Mouse (Mus musculus): Measurements from ENCODE around the gene Cnbd2. TPM values are rescaled to one million over a fixed set of nuclear protein-coding genes. Genes with fewer than 3 reads are reported as not detected.
A peak's percentile ranks its signal among the peaks of the same experiment; 100 is the strongest.

Gene Cnbd2
- polyA plus RNA-seq, 1 experiment from 2014 or later = 3.4 TPM

- Histone ChIP-seq H3K9ac (replicated peaks; ENCODE audit: low read length) (no peak overlapping the region), H3K4me3 (ENCODE audit: low read depth, low read length) (no peak overlapping the region), H3K27ac (replicated peaks; ENCODE audit: low read depth, low read length) (no peak overlapping the region), H3K4me2 (ENCODE audit: low read depth, low read length) (no peak overlapping the region), H3K36me3 (replicated peaks; ENCODE audit: control insufficient read depth, insufficient read depth, low read depth, low read length) (no peaks in the 10 kb centered on the region), H3K4me1 (ENCODE audit: control insufficient read depth, insufficient read depth, low read length) (no peaks in the 10 kb centered on the region), H3K27me3 (ENCODE audit: control insufficient read depth, insufficient read depth, low read length) (no peaks in the 10 kb centered on the region), H3K9me3 (replicated peaks; ENCODE audit: control insufficient read depth, low read length) (no peaks in the 10 kb centered on the region)
- WGBS = 93% methylated on average over 4 of the region's 4 CpGs
- DNase-seq (ENCODE audit: low spot score) (no peak), ATAC-seq (replicated peaks; ENCODE audit: insufficient number of reproducible peaks, low FRiP score, low TSS enrichment, low read depth) (no peak)
Measured at GRCm38 (mm10) chr2:156394282-156394681, 82.2 kb downstream of the Cnbd2 start.

- Histone ChIP-seq H3K36me3 (replicated peaks; ENCODE audit: control insufficient read depth, insufficient read depth, low read depth, low read length) (no peaks in the 10 kb centered on the region), H3K4me2 (ENCODE audit: low read depth, low read length) (no peak overlapping the region), H3K9ac (replicated peaks; ENCODE audit: low read length) (no peak overlapping the region), H3K4me3 (ENCODE audit: low read depth, low read length) (no peak overlapping the region), H3K27me3 (ENCODE audit: control insufficient read depth, insufficient read depth, low read length) (no peaks in the 10 kb centered on the region), H3K27ac (replicated peaks; ENCODE audit: low read depth, low read length) (no peak overlapping the region), H3K9me3 (replicated peaks; ENCODE audit: control insufficient read depth, low read length) (no peaks in the 10 kb centered on the region), H3K4me1 (ENCODE audit: control insufficient read depth, insufficient read depth, low read length) (no peaks in the 10 kb centered on the region)
- no peak for ATAC-seq (replicated peaks; ENCODE audit: insufficient number of reproducible peaks, low FRiP score, low TSS enrichment, low read depth)
- WGBS = 92% methylated on average over 2 of the region's 2 CpGs
- no peak for DNase-seq (ENCODE audit: low spot score)
Measured at GRCm38 (mm10) chr2:156396096-156396495, 84.0 kb downstream of the Cnbd2 start.

- H3K27ac ChIP-seq (replicated peaks; ENCODE audit: low read depth, low read length) = no peak overlapping the region
- H3K4me3 ChIP-seq (ENCODE audit: low read depth, low read length) = no peak overlapping the region
- H3K4me1 ChIP-seq (ENCODE audit: control insufficient read depth, insufficient read depth, low read length) = no peaks in the 10 kb centered on the region
- DNase-seq (ENCODE audit: low spot score) (no peak), ATAC-seq (replicated peaks; ENCODE audit: insufficient number of reproducible peaks, low FRiP score, low TSS enrichment, low read depth) (no peak)
- no peaks in the 10 kb centered on the region for H3K9me3 ChIP-seq (replicated peaks; ENCODE audit: control insufficient read depth, low read length)
- H3K27me3 ChIP-seq (ENCODE audit: control insufficient read depth, insufficient read depth, low read length) = no peaks in the 10 kb centered on the region
- no peak overlapping the region for H3K9ac ChIP-seq (replicated peaks; ENCODE audit: low read length)
- WGBS = 84% methylated on average over 7 of the region's 7 CpGs
- no peak overlapping the region for H3K4me2 ChIP-seq (ENCODE audit: low read depth, low read length)
- H3K36me3 ChIP-seq (replicated peaks; ENCODE audit: control insufficient read depth, insufficient read depth, low read depth, low read length) = no peaks in the 10 kb centered on the region
Measured at GRCm38 (mm10) chr2:156397988-156398387, 85.9 kb downstream of the Cnbd2 start.

GRCm38 (mm10) chr2:156399485-156399884 is 87.4 kb downstream of the Cnbd2 start:
- 64% methylated on average over 1 of the region's 1 CpGs for WGBS
- H3K4me1 ChIP-seq (ENCODE audit: control insufficient read depth, insufficient read depth, low read length) = no peaks in the 10 kb centered on the region
- H3K4me3 ChIP-seq (ENCODE audit: low read depth, low read length) = no peak overlapping the region
- no peaks in the 10 kb centered on the region for H3K9me3 ChIP-seq (replicated peaks; ENCODE audit: control insufficient read depth, low read length)
- no peaks in the 10 kb centered on the region for H3K36me3 ChIP-seq (replicated peaks; ENCODE audit: control insufficient read depth, insufficient read depth, low read depth, low read length)
- no peak for ATAC-seq (replicated peaks; ENCODE audit: insufficient number of reproducible peaks, low FRiP score, low TSS enrichment, low read depth)
- no peak overlapping the region for H3K9ac ChIP-seq (replicated peaks; ENCODE audit: low read length)
- H3K27me3 ChIP-seq (ENCODE audit: control insufficient read depth, insufficient read depth, low read length) = no peaks in the 10 kb centered on the region
- H3K27ac ChIP-seq (replicated peaks; ENCODE audit: low read depth, low read length) = no peak overlapping the region
- DNase-seq (ENCODE audit: low spot score) = no peak
- H3K4me2 ChIP-seq (ENCODE audit: low read depth, low read length) = no peak overlapping the region

- H3K4me1 ChIP-seq (ENCODE audit: control insufficient read depth, insufficient read depth, low read length) = no peaks in the 10 kb centered on the region
- no peak overlapping the region for H3K27ac ChIP-seq (replicated peaks; ENCODE audit: low read depth, low read length)
- 4% methylated on average over 9 of the region's 9 CpGs for WGBS
- no peaks in the 10 kb centered on the region for H3K36me3 ChIP-seq (replicated peaks; ENCODE audit: control insufficient read depth, insufficient read depth, low read depth, low read length)
- ATAC-seq (replicated peaks; ENCODE audit: insufficient number of reproducible peaks, low FRiP score, low TSS enrichment, low read depth) (peak; percentile 74), DNase-seq (ENCODE audit: low spot score) (peak; percentile 82)
- H3K9me3 ChIP-seq (replicated peaks; ENCODE audit: control insufficient read depth, low read length) = no peaks in the 10 kb centered on the region
- no peaks in the 10 kb centered on the region for H3K27me3 ChIP-seq (ENCODE audit: control insufficient read depth, insufficient read depth, low read length)
- no peak overlapping the region for H3K9ac ChIP-seq (replicated peaks; ENCODE audit: low read length)
- no peak overlapping the region for H3K4me3 ChIP-seq (ENCODE audit: low read depth, low read length)
- peak overlapping the region; percentile 14; the same call in 1 of the 2 replicates for H3K4me2 ChIP-seq (ENCODE audit: low read depth, low read length)
Measured at GRCm38 (mm10) chr2:156401331-156401730, 89.2 kb downstream of the Cnbd2 start.

- Histone ChIP-seq H3K4me1 (ENCODE audit: control insufficient read depth, insufficient read depth, low read length) (no peaks in the 10 kb centered on the region), H3K36me3 (replicated peaks; ENCODE audit: control insufficient read depth, insufficient read depth, low read depth, low read length) (no peaks in the 10 kb centered on the region), H3K4me2 (ENCODE audit: low read depth, low read length) (no peak overlapping the region), H3K27ac (replicated peaks; ENCODE audit: low read depth, low read length) (no peak overlapping the region), H3K27me3 (ENCODE audit: control insufficient read depth, insufficient read depth, low read length) (no peaks in the 10 kb centered on the region), H3K9me3 (replicated peaks; ENCODE audit: control insufficient read depth, low read length) (no peaks in the 10 kb centered on the region), H3K9ac (replicated peaks; ENCODE audit: low read length) (no peak overlapping the region), H3K4me3 (ENCODE audit: low read depth, low read length) (no peak overlapping the region)
- ATAC-seq (replicated peaks; ENCODE audit: insufficient number of reproducible peaks, low FRiP score, low TSS enrichment, low read depth) = 0 out of 2 replicates have a peak, but pooled peaks have one; percentile 12
- DNase-seq (ENCODE audit: low spot score) = no peak
- WGBS = 91% methylated on average over 3 of the region's 3 CpGs
Measured at GRCm38 (mm10) chr2:156402036-156402435, 89.9 kb downstream of the Cnbd2 start.

GRCm38 (mm10) chr2:156406987-156407386 is 94.9 kb downstream of the Cnbd2 start:
- peak overlapping the region; percentile 79 for H3K27ac ChIP-seq (replicated peaks; ENCODE audit: low read depth, low read length)
- no peak overlapping the region for H3K4me2 ChIP-seq (ENCODE audit: low read depth, low read length)
- ATAC-seq (replicated peaks; ENCODE audit: insufficient number of reproducible peaks, low FRiP score, low TSS enrichment, low read depth) (peak; percentile 75), DNase-seq (ENCODE audit: low spot score) (peak; percentile 71)
- peak overlapping the region; percentile 51 for H3K9ac ChIP-seq (replicated peaks; ENCODE audit: low read length)
- no peaks in the 10 kb centered on the region for H3K4me1 ChIP-seq (ENCODE audit: control insufficient read depth, insufficient read depth, low read length)
- H3K36me3 ChIP-seq (replicated peaks; ENCODE audit: control insufficient read depth, insufficient read depth, low read depth, low read length) = no peaks in the 10 kb centered on the region
- H3K9me3 ChIP-seq (replicated peaks; ENCODE audit: control insufficient read depth, low read length) = no peaks in the 10 kb centered on the region
- H3K27me3 ChIP-seq (ENCODE audit: control insufficient read depth, insufficient read depth, low read length) = no peaks in the 10 kb centered on the region
- H3K4me3 ChIP-seq (ENCODE audit: low read depth, low read length) = no peak overlapping the region
- WGBS = 5% methylated on average over 3 of the region's 3 CpGs

GRCm38 (mm10) chr2:156408168-156408567 is 96.1 kb downstream of the Cnbd2 start:
- DNase-seq (ENCODE audit: low spot score) = no peak
- no peak for ATAC-seq (replicated peaks; ENCODE audit: insufficient number of reproducible peaks, low FRiP score, low TSS enrichment, low read depth)
- no peaks in the 10 kb centered on the region for H3K27me3 ChIP-seq (ENCODE audit: control insufficient read depth, insufficient read depth, low read length)
- no peaks in the 10 kb centered on the region for H3K9me3 ChIP-seq (replicated peaks; ENCODE audit: control insufficient read depth, low read length)
- no peak overlapping the region for H3K9ac ChIP-seq (replicated peaks; ENCODE audit: low read length)
- no peak overlapping the region for H3K4me3 ChIP-seq (ENCODE audit: low read depth, low read length)
- no peaks in the 10 kb centered on the region for H3K4me1 ChIP-seq (ENCODE audit: control insufficient read depth, insufficient read depth, low read length)
- no peak overlapping the region for H3K27ac ChIP-seq (replicated peaks; ENCODE audit: low read depth, low read length)
- no peaks in the 10 kb centered on the region for H3K36me3 ChIP-seq (replicated peaks; ENCODE audit: control insufficient read depth, insufficient read depth, low read depth, low read length)
- 40% methylated on average over 8 of the region's 8 CpGs for WGBS
- no peak overlapping the region for H3K4me2 ChIP-seq (ENCODE audit: low read depth, low read length)

Data from embryonic facial prominence, embryonic 11.5 days (tissue).